Mouse (Mus musculus) olfactory bulb, adult 2 months (tissue): ENCODE results near the gene Mycbpap.

Experiments
- CTCF ChIP-seq: fragments of 200-500 bp; IDR thresholded peaks from 2 replicates; pipeline ENCODE4 v1.5.1; 2012; ENCODE audit warnings: low read depth, mild to moderate bottlenecking, low read length, moderate library complexity; ENCODE audit not compliant: insufficient read depth
- POLR2A ChIP-seq: fragments of 200-500 bp; IDR thresholded peaks from 2 replicates; pipeline ENCODE4 v1.6.1; 2012; ENCODE audit warnings: mild to moderate bottlenecking, low read depth, low read length, moderate library complexity; ENCODE audit not compliant: insufficient read depth

GRCm38 (mm10) chr11:94470391-94470790 is 51.2 kb downstream of the Mycbpap start:
- TF ChIP-seq POLR2A (no peak), CTCF (no peak)
